Mouse (Mus musculus): ENCODE results near the gene Gm45213.

Gene Gm45213

DNA sequence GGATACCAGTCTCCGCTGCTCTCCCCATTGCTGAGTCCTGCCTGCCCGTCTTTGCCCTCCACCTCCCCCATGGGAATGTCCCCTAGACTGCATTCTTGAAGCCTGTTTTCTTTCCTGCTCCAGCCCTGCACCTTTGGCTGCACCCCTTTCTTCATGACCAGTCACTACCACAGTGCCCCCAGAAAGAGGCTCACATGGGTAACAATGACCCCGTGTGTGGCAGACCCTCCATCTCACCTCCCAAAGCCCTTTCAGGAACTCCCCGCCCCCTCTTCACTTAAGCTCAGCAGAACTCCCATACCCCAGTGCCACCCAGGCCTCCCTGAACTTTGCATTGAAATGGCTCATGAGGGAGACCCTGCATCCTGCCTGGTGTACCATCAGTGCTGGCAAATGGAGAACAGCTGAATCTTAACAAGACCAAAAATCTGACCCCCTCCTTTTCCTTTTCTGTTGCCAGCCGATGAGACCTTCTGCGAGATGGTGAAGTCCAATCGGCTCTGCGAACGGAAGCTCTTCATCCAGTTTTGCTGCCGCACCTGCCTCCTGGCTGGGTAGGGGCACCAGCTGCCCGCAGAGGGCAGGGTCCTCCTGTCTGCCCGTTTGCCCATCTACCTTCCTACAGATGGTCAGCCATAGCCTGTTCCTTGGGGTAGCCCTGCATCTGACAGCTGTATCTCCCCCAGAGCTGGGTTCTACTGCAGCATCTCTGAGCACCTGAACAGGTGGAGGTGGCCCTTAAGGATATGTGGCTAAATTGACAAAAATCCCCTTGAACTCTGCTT, 5.2 kb downstream of the Gm45213 start:
- in situ Hi-C loops (cut with MboI; ENCODE audit: low sequenced_read_pairs) = no loop called here

GRCm38 (mm10) chr7:66053946-66054483, 10.6 kb downstream of the Gm45213 start:
- in situ Hi-C loops (cut with MboI; ENCODE audit: low sequenced_read_pairs) = loop anchor here (10.0 kb wide), 1 partner anchor 349 kb away; no protein-coding TSS in a partner anchor

GRCm38 (mm10) chr7:66055356-66055755, 12.0 kb downstream of the Gm45213 start:
- in situ Hi-C loops (cut with MboI; ENCODE audit: low sequenced_read_pairs) = loop anchor here (10.0 kb wide), 1 partner anchor 351 kb away; no protein-coding TSS in a partner anchor

- in situ Hi-C loops (cut with MboI; ENCODE audit: low sequenced_read_pairs) = loop anchor here (10.0 kb wide), 1 partner anchor 354 kb away; no protein-coding TSS in a partner anchor
Observed at GRCm38 (mm10) chr7:66058703-66059102, 15.3 kb downstream of the Gm45213 start, which contains the start of gene Snrpa1. TSS of gene Snrpa1 (plus strand) at chr7:66059003.

DNA sequence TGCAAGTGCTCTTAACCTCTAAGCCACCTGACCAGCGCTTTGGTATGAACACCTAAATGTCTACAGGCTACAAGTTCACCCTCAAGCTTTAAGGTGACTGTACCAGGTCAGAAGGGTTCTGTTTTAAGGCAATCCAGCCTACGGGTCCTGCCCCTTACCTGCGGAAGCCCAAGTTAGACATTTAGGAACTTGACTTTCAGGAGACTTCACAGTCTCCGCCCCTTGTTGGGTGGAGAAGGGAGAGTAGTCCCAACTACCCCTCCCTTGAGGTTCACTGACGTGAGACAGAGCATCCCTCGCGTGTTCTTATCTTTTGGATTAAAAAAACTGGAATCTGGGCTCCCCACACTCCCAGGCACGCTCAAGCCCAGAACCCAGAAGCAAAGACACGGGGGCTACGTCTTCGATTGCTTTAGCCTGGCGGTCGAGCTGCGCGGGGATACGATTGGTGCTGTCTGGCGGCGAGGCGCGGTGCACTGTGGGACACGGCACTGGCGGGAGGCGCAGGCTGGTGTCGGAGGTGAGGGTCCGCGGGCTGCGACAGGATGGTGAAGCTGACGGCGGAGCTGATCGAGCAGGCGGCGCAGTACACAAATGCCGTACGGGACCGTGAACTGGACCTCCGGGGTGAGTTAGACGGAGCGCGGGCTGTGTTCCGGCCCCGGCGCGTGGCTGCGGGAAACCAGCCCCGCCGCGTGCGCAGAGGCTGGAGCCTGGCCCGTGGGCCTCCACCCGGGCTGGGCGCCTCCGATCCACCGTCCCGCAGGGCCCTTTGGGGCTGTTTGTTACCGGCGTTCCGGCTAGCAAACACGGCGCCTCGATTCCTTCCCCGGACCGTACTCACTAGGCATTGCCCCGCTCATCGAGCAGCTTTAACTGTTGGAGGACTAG, 16.9 kb downstream of the Gm45213 start:
- in situ Hi-C loops (cut with MboI; ENCODE audit: low sequenced_read_pairs) = no loop called here

DNA sequence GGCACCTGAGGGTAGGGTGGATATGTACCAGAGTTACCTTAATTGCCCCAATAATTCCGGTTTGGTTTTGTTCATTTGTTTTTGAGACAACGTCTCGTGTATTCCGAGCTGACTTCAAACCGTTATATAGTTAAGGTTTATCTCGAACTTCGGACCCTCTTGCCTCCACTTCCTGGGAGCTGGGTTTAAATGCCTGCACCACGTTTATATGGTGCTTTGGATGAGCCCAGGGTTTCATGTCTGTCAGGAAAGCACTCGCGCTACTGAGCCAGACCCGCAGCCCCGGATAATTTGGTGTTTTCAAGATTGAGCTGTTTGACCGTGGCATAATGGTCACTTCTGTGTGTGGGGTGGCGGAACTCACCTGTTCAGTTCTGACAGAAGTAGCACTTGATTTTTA, 17.7 kb downstream of the Gm45213 start:
- in situ Hi-C loops (cut with MboI; ENCODE audit: low sequenced_read_pairs) = no loop called here

GRCm38 (mm10) chr7:66076411-66076810, 33.0 kb downstream of the Gm45213 start:
- in situ Hi-C loops (cut with MboI; ENCODE audit: low sequenced_read_pairs) = no loop called here

DNA sequence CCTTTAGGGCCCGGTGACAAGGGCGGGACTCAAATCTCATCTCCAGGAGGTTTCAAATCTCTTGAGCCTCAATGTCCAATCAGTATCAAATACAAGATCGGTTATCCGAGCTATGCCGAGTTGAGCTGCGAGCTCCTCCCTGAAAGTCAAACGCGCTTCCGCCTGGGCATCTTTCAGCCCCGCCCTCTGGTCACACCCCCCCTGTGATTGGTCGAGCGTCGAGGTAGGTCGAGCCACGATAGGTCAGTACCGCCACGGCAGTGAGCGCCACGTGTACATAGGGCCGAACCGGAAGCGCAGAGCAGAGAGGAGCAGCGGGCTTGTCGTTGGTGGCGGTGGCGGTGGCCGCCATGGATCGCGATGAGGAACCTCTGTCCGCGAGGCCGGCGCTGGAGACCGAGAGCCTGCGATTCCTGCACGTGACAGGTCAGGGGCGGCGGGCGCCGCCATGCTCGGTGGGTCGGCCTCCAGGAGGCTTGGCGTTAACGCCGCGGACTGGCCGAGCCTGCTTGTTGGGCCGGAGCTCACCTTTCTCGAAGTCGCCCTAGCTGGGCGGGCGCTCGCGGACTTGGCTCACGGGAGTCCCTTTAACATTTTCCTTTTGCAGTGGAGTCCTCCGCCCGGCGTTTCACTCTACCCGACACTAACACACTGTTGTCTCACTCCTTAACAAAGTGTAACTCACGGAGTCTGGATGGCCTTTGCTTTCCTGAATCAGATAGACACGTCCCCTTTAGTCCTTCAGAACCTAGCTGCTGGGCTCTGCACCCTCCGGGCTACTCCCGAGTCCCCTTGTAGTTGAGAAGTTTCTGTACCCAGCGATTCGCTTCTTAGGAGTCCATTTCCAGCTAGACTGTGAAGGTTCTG, 36.2 kb downstream of the Gm45213 start, which contains the start of gene Selenos:
Selenos (plus strand) TSS at position 286 of the 867 bp plus-strand sequence.
- in situ Hi-C loops (cut with MboI; ENCODE audit: low sequenced_read_pairs) = no loop called here

- in situ Hi-C loops (cut with MboI; ENCODE audit: low sequenced_read_pairs) = no loop called here
Observed at GRCm38 (mm10) chr7:66080231-66080613, 36.8 kb downstream of the Gm45213 start.

- in situ Hi-C loops (cut with MboI; ENCODE audit: low sequenced_read_pairs) = no loop called here
Observed at GRCm38 (mm10) chr7:66083757-66084156, 40.4 kb downstream of the Gm45213 start.

GRCm38 (mm10) chr7:66084546-66084945, 41.1 kb downstream of the Gm45213 start:
- in situ Hi-C loops (cut with MboI; ENCODE audit: low sequenced_read_pairs) = no loop called here

GRCm38 (mm10) chr7:66087652-66088051, 44.2 kb downstream of the Gm45213 start:
- in situ Hi-C loops (cut with MboI; ENCODE audit: low sequenced_read_pairs) = no loop called here

- in situ Hi-C loops (cut with MboI; ENCODE audit: low sequenced_read_pairs) = no loop called here
Observed at GRCm38 (mm10) chr7:66088077-66088476, 44.7 kb downstream of the Gm45213 start.

DNA sequence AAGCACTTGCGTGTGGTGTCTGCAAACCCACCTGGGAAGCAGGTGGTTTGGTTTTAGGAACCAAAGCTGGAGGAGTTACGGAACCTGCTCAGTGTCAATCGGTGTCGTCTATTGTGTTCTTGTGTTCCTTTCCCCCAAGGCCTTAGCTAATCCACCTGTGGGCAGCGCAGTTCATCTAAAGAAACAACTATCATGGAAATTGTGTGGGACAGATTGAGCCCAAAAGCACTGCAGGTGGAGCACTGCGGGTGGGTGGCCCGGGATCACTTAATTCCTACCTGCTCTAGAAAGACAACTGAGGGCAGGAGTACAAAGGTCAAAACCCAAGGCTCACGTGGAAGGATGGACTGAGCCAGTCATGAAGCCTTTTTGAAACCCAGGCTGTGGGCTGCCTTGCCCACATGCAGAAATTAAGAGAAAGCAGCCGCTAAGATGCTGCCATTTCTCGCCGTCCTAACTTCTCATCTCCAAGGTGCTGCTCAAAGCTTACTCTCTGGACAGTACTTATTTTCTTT, 47.3 kb downstream of the Gm45213 start:
- in situ Hi-C loops (cut with MboI; ENCODE audit: low sequenced_read_pairs) = no loop called here

- in situ Hi-C loops (cut with MboI; ENCODE audit: low sequenced_read_pairs) = no loop called here
Observed at GRCm38 (mm10) chr7:66091553-66091952, 48.2 kb downstream of the Gm45213 start.

DNA sequence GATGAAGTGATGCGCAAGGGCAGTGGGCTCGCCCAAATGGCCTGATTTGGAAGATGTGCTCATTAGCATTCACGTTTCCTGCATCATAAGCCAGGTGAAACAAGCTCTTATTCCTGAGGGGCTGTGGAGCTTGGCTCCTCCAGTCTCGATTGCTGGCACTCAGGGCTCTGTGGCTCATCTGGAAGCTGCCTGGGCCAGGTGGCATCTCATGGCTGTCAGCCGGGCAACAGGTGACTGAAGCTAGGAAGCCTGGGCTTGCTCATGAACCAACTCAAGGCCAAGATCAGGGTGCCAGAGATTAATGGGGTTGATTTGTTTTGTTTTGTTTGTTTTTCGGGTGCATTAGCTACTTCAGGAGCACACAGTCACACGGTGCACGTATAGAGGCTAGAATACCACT, 49.3 kb downstream of the Gm45213 start:
- in situ Hi-C loops (cut with MboI; ENCODE audit: low sequenced_read_pairs) = no loop called here

DNA sequence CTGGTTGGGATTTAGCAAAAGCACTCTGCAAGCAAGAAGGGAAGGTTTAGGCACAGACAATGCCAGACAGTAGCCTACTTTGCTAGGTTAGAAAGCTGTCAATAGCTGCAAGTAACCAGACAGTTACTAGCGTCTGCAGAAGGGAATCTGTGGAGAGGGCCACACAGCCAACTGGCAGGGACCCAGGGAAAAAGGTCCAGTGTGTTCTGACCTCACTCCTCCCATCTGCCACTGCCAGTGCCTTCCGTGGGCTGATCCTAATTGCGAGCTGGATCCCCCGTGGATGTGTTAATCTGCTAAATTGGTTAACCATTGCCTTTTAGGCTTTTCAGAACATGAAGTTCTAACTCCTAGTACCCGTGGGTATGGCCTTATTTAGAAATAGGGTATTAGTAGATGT, 50.7 kb downstream of the Gm45213 start:
- in situ Hi-C loops (cut with MboI; ENCODE audit: low sequenced_read_pairs) = no loop called here

DNA sequence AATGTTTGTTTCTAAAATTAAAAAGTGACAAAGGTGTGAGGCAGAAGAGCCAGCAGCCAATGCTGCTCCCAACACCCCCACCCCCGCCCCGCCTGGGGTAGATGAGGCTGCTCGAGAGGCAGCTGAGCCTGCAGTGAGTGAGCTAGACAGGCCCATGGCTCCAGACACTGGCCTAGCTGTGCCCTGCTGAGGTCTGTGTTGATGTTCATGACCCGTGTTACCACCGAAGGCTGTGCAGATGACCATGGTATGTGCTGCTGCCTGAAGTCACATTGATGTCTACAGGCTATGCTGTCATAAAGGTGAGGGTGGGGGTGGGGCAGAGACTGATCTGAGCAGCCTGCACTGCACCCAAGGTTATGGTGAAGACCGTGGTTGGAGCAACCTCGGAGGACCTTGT, 55.4 kb downstream of the Gm45213 start:
- in situ Hi-C loops (cut with MboI; ENCODE audit: low sequenced_read_pairs) = no loop called here

GRCm38 (mm10) chr7:66101866-66102265, 58.5 kb downstream of the Gm45213 start:
- in situ Hi-C loops (cut with MboI; ENCODE audit: low sequenced_read_pairs) = loop anchor here (10.0 kb wide), 3 partner anchors 163 to 563 kb away; no protein-coding TSS in a partner anchor

GRCm38 (mm10) chr7:66104531-66104930, 61.1 kb downstream of the Gm45213 start:
- in situ Hi-C loops (cut with MboI; ENCODE audit: low sequenced_read_pairs) = loop anchor here (10.0 kb wide), 3 partner anchors 160 to 560 kb away; no protein-coding TSS in a partner anchor

All from CH12F3 (cell line).